Mouse (Mus musculus): ENCODE measurements around the gene Desi1.

Desi1 gene

GRCm38 (mm10) chr15:82033762-82034161 is at the start of gene Desi1:
Gene Desi1, minus strand, starts transcription at chr15:82033862.
- DNase-seq = no peak

- no peak for DNase-seq
These were observed 47.5 kb upstream of the Desi1 start for GRCm38 (mm10) chr15:82081161-82081560.

- DNase-seq = no peak
These were observed 46.2 kb upstream of the Desi1 start for GRCm38 (mm10) chr15:82079883-82080282.

GRCm38 (mm10) chr15:82073490-82073889 is 39.8 kb upstream of the Desi1 start:
- DNase-seq = no peak

GRCm38 (mm10) chr15:82071816-82072469 is 38.3 kb upstream of the Desi1 start:
- DNase-seq = no peak

GRCm38 (mm10) chr15:82069898-82070297 is 36.2 kb upstream of the Desi1 start, which contains the start of gene Mei1:
Gene Mei1, plus strand, starts transcription at chr15:82069996.
- DNase-seq = no peak

- DNase-seq = peak; percentile 92
These were observed 31.8 kb upstream of the Desi1 start for GRCm38 (mm10) chr15:82065511-82065910.

GRCm38 (mm10) chr15:82063909-82064308 is 30.2 kb upstream of the Desi1 start:
- DNase-seq = no peak

- no peak for DNase-seq
These were observed 25.1 kb upstream of the Desi1 start, which contains the start of gene 4930407I10Rik for GRCm38 (mm10) chr15:82058719-82059201. Gene 4930407I10Rik, plus strand, starts transcription at chr15:82059151.

- no peak for DNase-seq
These were observed 18.9 kb upstream of the Desi1 start for GRCm38 (mm10) chr15:82052544-82052943.

- peak; percentile 98 for DNase-seq
These were observed 13.6 kb upstream of the Desi1 start, which contains the start of gene Snu13 for GRCm38 (mm10) chr15:82047080-82047883. Gene Snu13, minus strand, starts transcription at chr15:82047598.

- DNase-seq = no peak
These were observed 12.7 kb upstream of the Desi1 start for GRCm38 (mm10) chr15:82046246-82046891.

- no peak for DNase-seq
These were observed 10.6 kb upstream of the Desi1 start for GRCm38 (mm10) chr15:82044166-82044784.

GRCm38 (mm10) chr15:82040650-82041049 is 7.0 kb upstream of the Desi1 start:
- no peak for DNase-seq

GRCm38 (mm10) chr15:82035904-82036689 is 2.4 kb upstream of the Desi1 start:
- no peak for DNase-seq

- no peak for DNase-seq
These were observed 1.3 kb downstream of the Desi1 start for GRCm38 (mm10) chr15:82032386-82032785.

- DNase-seq = no peak
These were observed 5.9 kb downstream of the Desi1 start for GRCm38 (mm10) chr15:82027726-82028125.

GRCm38 (mm10) chr15:82027276-82027675 is 6.4 kb downstream of the Desi1 start:
- no peak for DNase-seq

- DNase-seq = no peak
These were observed 9.6 kb downstream of the Desi1 start for GRCm38 (mm10) chr15:82023965-82024635.

GRCm38 (mm10) chr15:82022535-82023088 is 11.1 kb downstream of the Desi1 start:
- DNase-seq = no peak

- no peak for DNase-seq
These were observed 14.4 kb downstream of the Desi1 start for GRCm38 (mm10) chr15:82019288-82019687.
